In genomic region chr6:134236311-134236710, GRCm38 (mm10) we compare ENCODE assay signal across 30 mouse cellular contexts.
DNase-seq lines count a peak whose midpoint lies in the region; ATAC-seq and TF ChIP-seq lines count a peak whose summit lies in the region.
"Had no signal": no experiment of that assay in that cellular context is flagged by ENCODE, and none has a peak within 500 bp of the region (broad histone marks: within the 10 kb centered on the region; RNA-seq: fewer than 3 reads in every experiment).

No protein-coding gene starts in this region.

- no peak overlapping the region for H3K4me3 ChIP-seq in gastrocnemius, adult 2 months
- no peak overlapping the region for H3K4me3 ChIP-seq in lung, embryonic 14.5 days (ENCODE audit: low read depth, low read length)
- H3K4me3 ChIP-seq in lung, adult 2 months (replicated peaks; ENCODE audit: extremely low read depth, low read depth, low read length), result no peak overlapping the region
- H3K4me3 ChIP-seq: embryonic facial prominence, embryonic 10.5 days; forebrain, embryonic 15.5 days; hindbrain, embryonic 13.5 days; limb, embryonic 13.5 days; liver, embryonic 13.5 days; neural tube, embryonic 12.5 days; stomach, embryonic 15.5 days had no signal

- peak; percentile 34 for DNase-seq in gastrocnemius, adult 2 months
- DNase-seq in gastrocnemius, postnatal 10 days, result no peak
- peak; percentile 68 for DNase-seq in lung, embryonic 14.5 days
- DNase-seq in lung, adult 2 months, result no peak
- DNase-seq in retina, postnatal 1 day, result peak; percentile 17
- DNase-seq in retina, embryonic 14.5 days (ENCODE audit: low spot score), result no peak
- DNase-seq in kidney, postnatal 4 days, result no peak
- no peak for DNase-seq in natural killer cell, adult 2 months (ENCODE audit: low spot score in 2 of 2)
- DNase-seq: adrenal gland, postnatal 10 days; B cell, adult 2 months; cerebellum, adult 9-10 months; gastrocnemius, postnatal 25 days; heart, adult 18-20 months; kidney, adult 8-10 months; kidney, postnatal 14 days; layer of hippocampus, postnatal 36 days; liver, embryonic 13.5 days; thymus, adult 18-20 months; thymus, postnatal 36 days had no signal

- peaks cover 36% of the 10 kb centered on the region for H3K36me3 ChIP-seq in lung, embryonic 14.5 days (ENCODE audit: insufficient read depth)
- H3K36me3 ChIP-seq: forebrain, embryonic 15.5 days had no signal

- no peak for TF ChIP-seq CTCF in gastrocnemius, adult 2 months (IDR thresholded peaks at IDR 0.05)
- TF ChIP-seq CTCF in lung, embryonic 14.5 days (IDR thresholded peaks at IDR 0.05; ENCODE audit: low read depth), result peak; percentile 16; the same call in 1 of the 2 replicates
- TF ChIP-seq CTCF in lung, adult 2 months (IDR thresholded peaks at IDR 0.05; ENCODE audit: insufficient read depth, low read length), result no peak

- H3K9me3 ChIP-seq in lung, embryonic 14.5 days (ENCODE audit: low read depth, low read length), result no peaks in the 10 kb centered on the region
- H3K9me3 ChIP-seq: forebrain, embryonic 15.5 days; liver, embryonic 13.5 days; stomach, embryonic 15.5 days had no signal

- 51% methylated on average over 4 of the region's 4 CpGs for WGBS in lung, embryonic 14.5 days
- WGBS in lung, adult 2 months, result 66% methylated on average over 4 of the region's 4 CpGs

- no peak for TF ChIP-seq POLR2A in lung, adult 2 months (IDR thresholded peaks at IDR 0.05; ENCODE audit: borderline replicate concordance, extremely low read depth, low read depth, low read length)

- no peaks in the 10 kb centered on the region for H3K27me3 ChIP-seq in lung, embryonic 14.5 days (ENCODE audit: insufficient read depth, low read length)
- H3K27me3 ChIP-seq: CH12.LX; forebrain, embryonic 15.5 days; hindbrain, embryonic 13.5 days; limb, embryonic 13.5 days; liver, embryonic 13.5 days; neural tube, embryonic 12.5 days; stomach, embryonic 15.5 days had no signal

- H3K9ac ChIP-seq in lung, embryonic 14.5 days, result no peak overlapping the region
- H3K9ac ChIP-seq: forebrain, embryonic 15.5 days; hindbrain, embryonic 13.5 days; limb, embryonic 13.5 days; liver, embryonic 13.5 days; neural tube, embryonic 12.5 days; stomach, embryonic 15.5 days had no signal

- no peaks in the 10 kb centered on the region for H3K4me1 ChIP-seq in lung, embryonic 14.5 days (ENCODE audit: insufficient read depth)
- no peaks in the 10 kb centered on the region for H3K4me1 ChIP-seq in lung, adult 2 months (ENCODE audit: control insufficient read depth, insufficient read depth, low read length)
- H3K4me1 ChIP-seq: embryonic facial prominence, embryonic 10.5 days; forebrain, embryonic 15.5 days; hindbrain, embryonic 13.5 days; limb, embryonic 13.5 days; stomach, embryonic 15.5 days had no signal

- no peak overlapping the region for H3K4me2 ChIP-seq in lung, embryonic 14.5 days
- H3K4me2 ChIP-seq: forebrain, embryonic 15.5 days; hindbrain, embryonic 13.5 days; limb, embryonic 13.5 days; liver, embryonic 13.5 days; midbrain, embryonic 11.5 days; neural tube, embryonic 12.5 days; stomach, embryonic 15.5 days had no signal

- H3K27ac ChIP-seq in gastrocnemius, adult 2 months, result no peak overlapping the region
- no peak overlapping the region for H3K27ac ChIP-seq in lung, embryonic 14.5 days (ENCODE audit: low read depth)
- H3K27ac ChIP-seq: embryonic facial prominence, embryonic 10.5 days; forebrain, embryonic 15.5 days; hindbrain, embryonic 13.5 days; limb, embryonic 13.5 days; liver, embryonic 13.5 days; macrophage; neural tube, embryonic 12.5 days; stomach, embryonic 15.5 days had no signal

- intact Hi-C loops in gastrocnemius, adult 2 months (cut with DNase I), result no loop called here

- ATAC-seq in lung, embryonic 14.5 days (ENCODE audit: insufficient read depth), result no peak
- ATAC-seq: activated CD4-positive, CD25-positive, alpha-beta regulatory T cell, adult 4 months; forebrain, embryonic 15.5 days; inflammation-experienced regulatory T-cells, adult 6 months had no signal

Comparison
In these comparisons a context has a peak if more than half of its experiments do, and no peak if none do; other contexts are left out.
1. DNase-seq: peak in gastrocnemius, adult 2 months (single experiment), lung, embryonic 14.5 days (single experiment) and retina, postnatal 1 day (single experiment); none in gastrocnemius, postnatal 10 days (single experiment), lung, adult 2 months (single experiment), retina, embryonic 14.5 days (single experiment), kidney, postnatal 4 days (0 of 2) and natural killer cell, adult 2 months (0 of 2).